Mouse (Mus musculus) layer of hippocampus, adult 2 months (tissue): ENCODE data around the gene 4933428M09Rik. TPM values are rescaled to one million over a fixed set of nuclear protein-coding genes. Genes with fewer than 3 reads are reported as not detected.
"Not testable (repeated sequence)": the region's sequence is repeated elsewhere in the genome, so short reads cannot be mapped to it uniquely, and the experiment has no call there.

Experiments used
- DNase-seq, 2 experiments: peaks; one replicate each; pipeline ENCODE4 v3.0.0; 2022; ENCODE audit warnings: low spot score in 2 of 2
- H3K27ac ChIP-seq: fragments of 200-600 bp; 2 replicates; pipeline ENCODE4 v1.8.1; 2022
- H3K4me3 ChIP-seq: fragments of 200-600 bp; 2 replicates; pipeline ENCODE4 v1.8.1; 2022; ENCODE audit warnings: mild to moderate bottlenecking
- CTCF ChIP-seq: fragments of 200-600 bp; conservative IDR thresholded peaks from 2 replicates; pipeline ENCODE4 v1.8.1; 2022; ENCODE audit warnings: antibody characterized with exemption, mild to moderate bottlenecking, moderate library complexity
- long read RNA-seq, 2 experiments: library from polyadenylated mRNA; stranded (forward); transcript quantifications; one replicate each; pipeline ENCODE4 v2.0.0; 2021; ENCODE audit warnings: borderline mapping rate in 2 of 2
- total RNA-seq, 2 experiments: library from RNA; stranded (reverse); gene quantifications; 2 replicates each; pipeline ENCODE4 v1.2.3; 2021

4933428M09Rik gene
- total RNA-seq: not detected
- long read RNA-seq, experiment 1: 0 reads
- long read RNA-seq, experiment 2: 0 reads

- Histone ChIP-seq H3K27ac (no peak within 1 kb of the TSS), H3K4me3 (no peak within 1 kb of the TSS)
- DNase-seq: no peak
- TF ChIP-seq CTCF: no peak
Measured at GRCm38 (mm10) chrX:139178928-139179327, at the start of gene 4933428M09Rik. Gene 4933428M09Rik, plus strand, starts transcription at chrX:139179228.

GRCm38 (mm10) chrX:139134031-139134430, 45.0 kb upstream of the 4933428M09Rik start:
- H3K4me3 ChIP-seq: no peak overlapping the region
- no peak for TF ChIP-seq CTCF
- no peak overlapping the region for H3K27ac ChIP-seq
- DNase-seq: no peak

GRCm38 (mm10) chrX:139191506-139191905, 12.5 kb downstream of the 4933428M09Rik start:
- not testable (repeated sequence) for H3K4me3 ChIP-seq, DNase-seq, H3K27ac ChIP-seq
- TF ChIP-seq CTCF: peak; percentile 20; the same call in 1 of the 2 replicates

- DNase-seq: no peak
- no peak for TF ChIP-seq CTCF
- no peak overlapping the region for H3K27ac ChIP-seq
- no peak overlapping the region for H3K4me3 ChIP-seq
Measured at GRCm38 (mm10) chrX:139194572-139195279, 15.7 kb downstream of the 4933428M09Rik start.

GRCm38 (mm10) chrX:139209191-139209828, 30.3 kb downstream of the 4933428M09Rik start:
- peak; percentile 38 for TF ChIP-seq CTCF
- not testable (repeated sequence) for H3K27ac ChIP-seq, DNase-seq
- peak overlapping the region; percentile 59; the same call in 1 of the 2 replicates for H3K4me3 ChIP-seq

GRCm38 (mm10) chrX:139209829-139210225, 30.8 kb downstream of the 4933428M09Rik start, which contains the start of gene Mum1l1:
Gene Mum1l1, plus strand, starts transcription at chrX:139210042.
- peak in 1 of 2 experiments; percentile 25 for DNase-seq
- Histone ChIP-seq H3K4me3 (peak within 1 kb of the TSS; percentile 59), H3K27ac (no peak within 1 kb of the TSS)

GRCm38 (mm10) chrX:139214765-139215164, 35.7 kb downstream of the 4933428M09Rik start:
- DNase-seq: no peak
- TF ChIP-seq CTCF: no peak
- no peak overlapping the region for H3K27ac ChIP-seq
- no peak overlapping the region for H3K4me3 ChIP-seq

More at GRCm38 (mm10) chrX:139209829-139210225, 30.8 kb downstream of the 4933428M09Rik start, which contains the start of gene Mum1l1:
- no peak for TF ChIP-seq CTCF

GRCm38 (mm10) chrX:139216409-139216808, 37.4 kb downstream of the 4933428M09Rik start:
- Histone ChIP-seq H3K4me3 (peak overlapping the region; percentile 55; the same call in 1 of the 2 replicates), H3K27ac (no peak overlapping the region)
- TF ChIP-seq CTCF: no peak
- no peak for DNase-seq

- TF ChIP-seq CTCF: no peak
- peak; percentile 18 to 37 for DNase-seq
Measured at GRCm38 (mm10) chrX:139216991-139217593, 38.1 kb downstream of the 4933428M09Rik start.

GRCm38 (mm10) chrX:139217776-139218175, 38.7 kb downstream of the 4933428M09Rik start:
- H3K4me3 ChIP-seq: peak overlapping the region; percentile 55
- TF ChIP-seq CTCF: no peak
- no peak for DNase-seq
- no peak overlapping the region for H3K27ac ChIP-seq

More at GRCm38 (mm10) chrX:139216991-139217593, 38.1 kb downstream of the 4933428M09Rik start:
- no peak overlapping the region for H3K27ac ChIP-seq
- H3K4me3 ChIP-seq: peak overlapping the region; percentile 55

- H3K27ac ChIP-seq: no peak overlapping the region
- peak; percentile 34 to 46 for DNase-seq
- H3K4me3 ChIP-seq: no peak overlapping the region
- peak; percentile 84 for TF ChIP-seq CTCF
Measured at GRCm38 (mm10) chrX:139219017-139219416, 40.0 kb downstream of the 4933428M09Rik start.

- no peak for DNase-seq
- H3K4me3 ChIP-seq: no peak overlapping the region
- H3K27ac ChIP-seq: no peak overlapping the region
Measured at GRCm38 (mm10) chrX:139220830-139221229, 41.8 kb downstream of the 4933428M09Rik start.

GRCm38 (mm10) chrX:139221893-139222292, 42.9 kb downstream of the 4933428M09Rik start:
- Histone ChIP-seq H3K27ac (no peak overlapping the region), H3K4me3 (no peak overlapping the region)
- no peak for DNase-seq
- no peak for TF ChIP-seq CTCF

More at GRCm38 (mm10) chrX:139220830-139221229, 41.8 kb downstream of the 4933428M09Rik start:
- TF ChIP-seq CTCF: no peak

Other genes starting within 250 kb of the 4933428M09Rik start
- not detected for gene Serpina7, start 94.0 kb upstream of the 4933428M09Rik start, total RNA-seq
- gene 4930513O06Rik, start 93.0 kb upstream of the 4933428M09Rik start, total RNA-seq: not detected
- gene Mum1l1, start 30.8 kb downstream of the 4933428M09Rik start, total RNA-seq: 1 to 10 TPM; 4.0 to 5.2 TPM
- not detected for gene Trap1a, start 154.5 kb downstream of the 4933428M09Rik start, total RNA-seq